Mouse (Mus musculus) embryonic facial prominence, embryonic 15.5 days (tissue): ENCODE data around the gene AC192777.2. TPM values are rescaled to one million over a fixed set of nuclear protein-coding genes. Genes with fewer than 3 reads are reported as not detected.
"Not testable (repeated sequence)": the region's sequence is repeated elsewhere in the genome, so short reads cannot be mapped to it uniquely, and the experiment has no call there.

Experiments
- ATAC-seq: fragments of 200-750 bp; cut with Nextera tagmentation; 2 replicates; pipeline ENCODE4 v1.8.0; 2017; ENCODE audit warnings: low read depth, moderate TSS enrichment; ENCODE audit not compliant: insufficient number of reproducible peaks, low FRiP score, low TSS enrichment
- H3K27ac ChIP-seq: fragments of 300-500 bp; sonication (generic); replicated peaks from 2 replicates; pipeline ENCODE4 v1.5.1; 2015; ENCODE audit warnings: mild to moderate bottlenecking, inconsistent platforms
- H3K27me3 ChIP-seq: fragments of 300-500 bp; sonication (generic); 2 replicates; pipeline ENCODE4 v1.6.1; 2015; ENCODE audit warnings: inconsistent platforms
- H3K36me3 ChIP-seq: fragments of 300-500 bp; sonication (generic); 2 replicates; pipeline ENCODE4 v1.6.1; 2015; ENCODE audit warnings: mild to moderate bottlenecking, inconsistent platforms
- H3K4me1 ChIP-seq: fragments of 300-500 bp; sonication (generic); 2 replicates; pipeline ENCODE4 v1.6.1; 2015; ENCODE audit warnings: inconsistent platforms
- H3K4me2 ChIP-seq: fragments of 300-500 bp; sonication (generic); replicated peaks from 2 replicates; pipeline ENCODE4 v1.6.1; 2015; ENCODE audit warnings: mild to moderate bottlenecking, inconsistent platforms
- H3K4me3 ChIP-seq: fragments of 300-500 bp; sonication (generic); replicated peaks from 2 replicates; pipeline ENCODE4 v1.5.1; 2015; ENCODE audit warnings: mild to moderate bottlenecking, inconsistent platforms
- H3K9ac ChIP-seq: fragments of 300-500 bp; sonication (generic); 2 replicates; pipeline ENCODE4 v1.6.1; 2015; ENCODE audit warnings: inconsistent platforms
- H3K9me3 ChIP-seq: fragments of 300-500 bp; sonication (generic); replicated peaks from 2 replicates; pipeline ENCODE4 v1.6.1; 2016; ENCODE audit warnings: inconsistent platforms
- WGBS: fragments of 180-500 bp; shearing (Covaris S2); methylation state at CpG from one replicate; pipeline ENCODE4 v1.1.7; 2015; 5-methylcytosine and 5-hydroxymethylcytosine counted together
- microRNA-seq: library from miRNA; unstranded; fragments of <30 nt; microRNA quantifications from one replicate; pipeline ENCODE4, GENCODE M21; 2016; ENCODE audit warnings: borderline number of aligned reads
- polyA plus RNA-seq: library from polyadenylated mRNA; unstranded; fragments of >200 nt; fragmentation: Nextera tagmentation; extraction: Ambion mirVana; gene quantifications from 2 replicates; pipeline ENCODE4 v1.2.1, GENCODE M21; 2015

Gene AC192777.2
- not detected in 2 replicates for polyA plus RNA-seq

- H3K4me2 ChIP-seq, ATAC-seq, H3K9me3 ChIP-seq, H3K27ac ChIP-seq, H3K36me3 ChIP-seq, H3K4me3 ChIP-seq, H3K27me3 ChIP-seq, H3K4me1 ChIP-seq, H3K9ac ChIP-seq: not testable (repeated sequence)
- WGBS, result 68% methylated on average over 1 of the region's 1 CpGs
These were observed at the start of gene AC192777.2 for GRCm38 (mm10) chr17:40095150-40095549. TSS of gene AC192777.2 (plus strand) at chr17:40095450.

GRCm38 (mm10) chr17:40116172-40116571 lies 20.9 kb downstream of the AC192777.2 start:
- H3K4me3 ChIP-seq, H3K27ac ChIP-seq, ATAC-seq, H3K36me3 ChIP-seq, H3K27me3 ChIP-seq, H3K4me2 ChIP-seq, H3K9me3 ChIP-seq, H3K9ac ChIP-seq, H3K4me1 ChIP-seq: not testable (repeated sequence)
- 73% methylated on average over 6 of the region's 6 CpGs for WGBS

DNA sequence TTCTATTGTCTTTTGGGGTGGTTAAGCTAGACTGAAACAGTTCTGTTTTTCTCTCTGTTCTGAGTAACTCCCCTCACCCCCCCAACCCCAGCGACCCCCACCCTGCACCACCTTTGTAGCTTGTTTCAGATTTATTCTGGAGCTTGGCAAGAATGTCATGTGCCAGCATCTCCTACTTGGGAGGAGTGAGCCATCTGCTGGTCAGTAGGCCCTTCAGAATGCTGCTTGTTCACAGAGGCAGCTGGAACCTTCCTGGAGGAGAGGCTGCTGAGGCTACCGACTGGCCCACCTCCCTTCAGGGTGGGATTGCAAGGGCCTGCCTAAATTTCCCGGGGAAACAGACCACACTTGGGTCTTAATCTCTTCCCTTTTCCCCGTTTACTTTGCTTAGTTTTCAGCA lies 21.6 kb downstream of the AC192777.2 start:
- not testable (repeated sequence) for H3K9me3 ChIP-seq, H3K27me3 ChIP-seq, H3K4me2 ChIP-seq, H3K4me3 ChIP-seq, H3K4me1 ChIP-seq, H3K27ac ChIP-seq, H3K9ac ChIP-seq, ATAC-seq, H3K36me3 ChIP-seq
- 55% methylated on average over 4 of the region's 4 CpGs for WGBS

Small RNA genes lying within 50 kb of the gene (microRNA-seq; reads per million reads assigned to microRNA genes)
- not detected for gene Gm26376

Other genes with a start within 250 kb of the AC192777.2 start
- gene Esp38, start 144.9 kb upstream of the AC192777.2 start, polyA plus RNA-seq, result not detected in 2 replicates
- gene Pgk2, start 113.2 kb downstream of the AC192777.2 start, polyA plus RNA-seq, result not detected in 2 replicates
- gene Crisp3, start 146.8 kb downstream of the AC192777.2 start, polyA plus RNA-seq, result 0.11 and 0.26 TPM in 2 replicates
- 1.8 and 4.6 TPM in 2 replicates for gene Crisp1, start 223.8 kb downstream of the AC192777.2 start, polyA plus RNA-seq